Mouse (Mus musculus) limb, embryonic 14.5 days (tissue): Measurements from ENCODE around the gene 9430097D07Rik. TPM values are rescaled to one million over a fixed set of nuclear protein-coding genes. Genes with fewer than 3 reads are reported as not detected.

Source experiments
- ATAC-seq: fragments of 200-750 bp; cut with Nextera tagmentation; 2 replicates; pipeline ENCODE4 v1.8.0; 2017; ENCODE audit warnings: low read depth, moderate number of reproducible peaks, moderate TSS enrichment; ENCODE audit not compliant: low FRiP score
- DNase-seq: peaks from one replicate; pipeline ENCODE4 v3.0.0-alpha.2; 2015; ENCODE audit warnings: low spot score
- H3K27ac ChIP-seq: fragments of 300-500 bp; sonication (generic); replicated peaks from 2 replicates; pipeline ENCODE4 v1.5.1; 2014; ENCODE audit warnings: low read depth, mild to moderate bottlenecking, low read length, moderate library complexity, mixed read lengths
- H3K27me3 ChIP-seq: fragments of 300-500 bp; sonication (generic); 2 replicates; pipeline ENCODE4 v1.6.1; 2014; ENCODE audit warnings: low read length, mixed read lengths; ENCODE audit not compliant: control insufficient read depth, insufficient read depth
- H3K36me3 ChIP-seq: fragments of 300-500 bp; sonication (generic); 2 replicates; pipeline ENCODE4 v1.6.1; 2014; ENCODE audit warnings: mild to moderate bottlenecking, low read length, moderate library complexity, mixed read lengths; ENCODE audit not compliant: control insufficient read depth, insufficient read depth
- H3K4me1 ChIP-seq: fragments of 300-500 bp; sonication (generic); 2 replicates; pipeline ENCODE4 v1.6.1; 2014; ENCODE audit warnings: antibody characterized with exemption, low read length, mixed read lengths; ENCODE audit not compliant: control insufficient read depth, insufficient read depth
- H3K4me2 ChIP-seq: fragments of 300-500 bp; sonication (generic); replicated peaks from 2 replicates; pipeline ENCODE4 v1.6.1; 2014; ENCODE audit warnings: low read depth, mild to moderate bottlenecking, low read length, moderate library complexity; ENCODE audit not compliant: severe bottlenecking
- H3K4me3 ChIP-seq: fragments of 300-500 bp; sonication (generic); replicated peaks from 2 replicates; pipeline ENCODE4 v1.5.1; 2014; ENCODE audit warnings: low read length
- H3K9ac ChIP-seq: fragments of 300-500 bp; sonication (generic); 2 replicates; pipeline ENCODE4 v1.6.1; 2014; ENCODE audit warnings: mild to moderate bottlenecking, low read depth, low read length, moderate library complexity; ENCODE audit not compliant: severe bottlenecking
- H3K9me3 ChIP-seq: fragments of 300-500 bp; sonication (generic); 2 replicates; pipeline ENCODE4 v1.6.1; 2016; ENCODE audit warnings: low read length; ENCODE audit not compliant: control insufficient read depth
- POLR2A ChIP-seq: fragments of 200-500 bp; IDR thresholded peaks from 2 replicates; pipeline ENCODE4 v1.8.0; 2012; ENCODE audit warnings: inconsistent platforms, mild to moderate bottlenecking, moderate library complexity, borderline replicate concordance; ENCODE audit not compliant: insufficient read depth, insufficient read length; ENCODE audit errors: extremely low read depth
- WGBS: fragments of 180-500 bp; shearing (Covaris S2); extraction: QIAGEN DNeasy Blood & Tissue Kit; methylation state at CpG from one replicate; pipeline ENCODE4 v1.1.7; 2014; 5-methylcytosine and 5-hydroxymethylcytosine counted together
- polyA plus RNA-seq, 2 experiments: library from polyadenylated mRNA; depleted of rRNA in 1 of 2; stranded (reverse) in 1 of 2; unstranded in 1 of 2; fragments of >200 nt; fragmentation: Nextera tagmentation in 1 of 2; extraction: Ambion mirVana in 1 of 2; gene quantifications; 2 replicates each; pipeline versions ENCODE4 v1.2.1 to v1.2.3; 2012 to 2014

Gene 9430097D07Rik
- polyA plus RNA-seq, 2 experiments, result 0.09 to 0.17 TPM

DNA sequence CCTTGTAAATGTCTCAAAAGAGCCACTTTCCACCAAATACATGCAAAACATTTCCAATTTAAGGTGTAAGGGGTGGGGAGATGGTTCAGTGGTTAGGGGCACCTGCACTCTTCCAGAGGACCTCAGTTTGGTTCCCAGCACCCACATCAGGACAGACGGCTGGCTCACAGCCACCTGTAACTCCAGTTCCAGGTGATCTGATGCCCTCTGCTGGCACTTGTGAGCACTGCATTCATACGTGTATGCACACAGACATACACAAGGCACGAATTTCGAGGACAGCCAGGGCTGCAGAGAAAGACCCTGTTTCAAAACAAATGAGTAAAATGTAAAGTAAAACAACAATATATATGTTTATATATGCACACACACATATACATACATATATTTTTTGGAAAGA, 42.1 kb upstream of the 9430097D07Rik start:
- Histone ChIP-seq H3K4me1 (peaks cover 29% of the 10 kb centered on the region), H3K4me3 (no peak overlapping the region), H3K36me3 (peaks cover 46% of the 10 kb centered on the region), H3K4me2 (no peak overlapping the region), H3K9me3 (no peaks in the 10 kb centered on the region; the same call in 1 of the 2 replicates), H3K9ac (no peak overlapping the region), H3K27me3 (no peaks in the 10 kb centered on the region), H3K27ac (no peak overlapping the region)
- no peak for TF ChIP-seq POLR2A
- no peak for ATAC-seq
- 91% methylated on average over 4 of the region's 4 CpGs for WGBS
- DNase-seq, result no peak

- peaks cover 50% of the 10 kb centered on the region for H3K36me3 ChIP-seq
- 97% methylated on average over 1 of the region's 1 CpGs for WGBS
These were observed 41.6 kb upstream of the 9430097D07Rik start for GRCm38 (mm10) chr2:32617109-32617508.

GRCm38 (mm10) chr2:32612274-32612673, 36.8 kb upstream of the 9430097D07Rik start:
- DNase-seq, result no peak
- Histone ChIP-seq H3K9me3 (no peaks in the 10 kb centered on the region), H3K4me3 (no peak overlapping the region), H3K27me3 (no peaks in the 10 kb centered on the region), H3K9ac (no peak overlapping the region), H3K4me2 (no peak overlapping the region), H3K36me3 (peaks cover 34% of the 10 kb centered on the region), H3K27ac (no peak overlapping the region), H3K4me1 (peaks cover 20% of the 10 kb centered on the region)
- 70% methylated on average over 26 of the region's 26 CpGs for WGBS
- TF ChIP-seq POLR2A, result no peak
- ATAC-seq, result no peak

More at GRCm38 (mm10) chr2:32617109-32617508, 41.6 kb upstream of the 9430097D07Rik start:
- Histone ChIP-seq H3K4me1 (peaks cover 29% of the 10 kb centered on the region), H3K27ac (no peak overlapping the region), H3K4me3 (no peak overlapping the region), H3K9ac (no peak overlapping the region), H3K9me3 (no peaks in the 10 kb centered on the region; the same call in 1 of the 2 replicates), H3K4me2 (no peak overlapping the region), H3K27me3 (no peaks in the 10 kb centered on the region)
- ATAC-seq, result no peak
- no peak for DNase-seq
- no peak for TF ChIP-seq POLR2A

DNA sequence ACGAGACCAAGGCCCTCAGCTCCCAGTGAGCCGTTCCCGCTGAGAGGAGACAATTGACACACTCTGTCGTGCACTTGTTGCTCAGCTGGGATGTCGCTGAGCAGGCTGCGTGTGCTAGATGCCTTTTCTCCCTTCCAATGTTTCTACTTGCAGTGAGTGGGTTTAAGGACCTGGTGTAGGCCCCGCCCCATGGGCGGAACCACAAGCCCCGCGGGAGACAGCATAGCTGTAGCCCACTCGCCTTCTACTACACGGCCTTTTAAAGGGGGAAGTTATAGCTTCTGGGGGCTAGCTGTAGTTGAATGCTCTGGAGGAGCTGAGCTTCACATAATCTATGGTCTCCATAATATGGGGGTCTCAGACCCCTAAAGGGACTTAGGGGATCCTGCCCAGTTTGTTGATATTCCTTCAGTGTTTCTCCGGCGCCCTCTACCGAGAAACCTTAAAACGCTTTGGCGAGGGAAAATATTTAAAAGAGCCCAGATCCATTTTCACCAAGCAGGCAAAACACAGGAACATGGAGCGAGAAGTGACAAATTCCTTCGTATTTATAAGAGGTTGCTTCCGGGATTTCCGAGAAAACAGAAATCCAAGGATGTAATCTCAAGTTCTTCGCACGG, 35.2 kb upstream of the 9430097D07Rik start:
- Histone ChIP-seq H3K4me3 (peak overlapping the region; percentile 29), H3K4me1 (peaks cover 22% of the 10 kb centered on the region), H3K27me3 (no peaks in the 10 kb centered on the region), H3K9me3 (no peaks in the 10 kb centered on the region), H3K36me3 (peaks cover 24% of the 10 kb centered on the region), H3K4me2 (peak overlapping the region; percentile 44), H3K9ac (peak overlapping the region; percentile 6; the same call in 1 of the 2 replicates), H3K27ac (no peak overlapping the region)
- 17% methylated on average over 23 of the region's 23 CpGs for WGBS
- DNase-seq (peak; percentile 59), ATAC-seq (no peak)
- TF ChIP-seq POLR2A, result no peak

DNA sequence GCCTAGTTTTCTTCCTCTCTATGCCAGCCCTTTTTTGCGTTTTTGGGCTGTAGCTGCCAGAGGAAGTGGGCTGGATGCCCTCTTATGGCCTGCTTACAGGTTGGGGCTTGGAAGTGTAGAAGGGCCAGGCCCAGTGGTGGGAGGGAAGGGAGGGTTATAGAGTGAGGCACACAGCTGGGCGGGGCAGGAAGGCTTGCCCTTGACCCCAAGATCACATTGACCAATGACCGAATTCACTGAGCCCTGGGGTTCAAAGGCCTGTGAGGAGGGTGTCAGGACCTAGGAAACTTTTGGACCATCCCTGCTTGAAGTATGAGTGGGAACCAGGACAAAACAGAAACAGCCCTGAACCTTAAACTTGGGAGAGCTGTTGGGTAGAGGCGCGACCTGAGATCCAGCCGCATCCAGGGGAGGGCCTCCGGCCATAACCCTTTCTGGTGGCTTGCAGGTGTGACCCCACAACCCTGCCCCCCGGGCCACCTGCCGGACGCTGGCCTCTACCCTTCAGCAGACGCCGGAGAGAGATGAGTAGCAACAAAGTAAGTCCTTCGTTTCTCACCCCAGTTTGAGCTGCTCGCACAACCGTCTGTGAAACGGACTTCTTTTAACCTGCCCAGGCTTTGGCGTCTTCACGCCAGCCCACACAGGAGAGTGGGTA, 33.4 kb upstream of the 9430097D07Rik start:
- Histone ChIP-seq H3K4me2 (peak overlapping the region; percentile 79), H3K9ac (no peak overlapping the region), H3K9me3 (no peaks in the 10 kb centered on the region), H3K36me3 (peaks cover 13% of the 10 kb centered on the region), H3K4me3 (peak overlapping the region; percentile 82), H3K27ac (peak overlapping the region; percentile 53; the same call in 1 of the 2 replicates), H3K27me3 (no peaks in the 10 kb centered on the region), H3K4me1 (peaks cover 22% of the 10 kb centered on the region)
- no peak for TF ChIP-seq POLR2A
- ATAC-seq, result no peak
- WGBS, result 46% methylated on average over 18 of the region's 18 CpGs
- no peak for DNase-seq
